Mouse (Mus musculus) lung, postnatal 0 days (tissue): ENCODE data around the gene Snx7.

Experiments
- CTCF ChIP-seq: IDR thresholded peaks from 2 replicates; pipeline ENCODE4 v1.5.1; 2016; ENCODE audit warnings: antibody characterized with exemption, mild to moderate bottlenecking
- EP300 ChIP-seq: IDR thresholded peaks from 2 replicates; pipeline ENCODE4 v1.6.1; 2016; ENCODE audit warnings: antibody characterized with exemption, mild to moderate bottlenecking, control low read depth

DNA sequence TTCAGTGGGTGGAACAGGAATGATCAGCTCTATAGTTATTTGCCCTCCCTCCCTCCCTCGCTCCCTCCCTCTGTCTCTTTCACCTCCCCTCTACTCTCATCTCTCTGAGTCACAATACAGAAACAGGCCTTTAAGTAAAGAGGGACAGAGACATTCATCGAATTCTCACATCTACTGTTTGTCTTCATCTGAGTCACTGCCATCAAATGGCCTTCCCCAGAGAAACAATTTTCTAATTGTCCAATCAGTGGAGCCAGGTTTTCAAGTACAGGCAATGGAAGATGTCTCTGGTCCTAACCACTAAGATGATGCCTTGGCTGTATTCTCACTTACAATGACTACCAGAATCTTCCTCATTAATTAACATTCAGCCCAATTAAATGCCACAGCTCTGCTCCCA lies 5.8 kb downstream of the Snx7 start:
- TF ChIP-seq CTCF, result no peak
- TF ChIP-seq EP300, result no peak
